Mouse (Mus musculus) C2C12 (cell line): ENCODE measurements around the gene Tmem121b. TPM values are rescaled to one million over a fixed set of nuclear protein-coding genes. Genes with fewer than 3 reads are reported as not detected.

Experiments
- H3K27me3 ChIP-seq: one replicate; pipeline ENCODE4 v1.6.1; 2011; ENCODE audit not compliant: control insufficient read depth, insufficient read depth, insufficient read length
- H3K36me3 ChIP-seq: one replicate; pipeline ENCODE4 v1.6.1; 2011; ENCODE audit not compliant: control insufficient read depth, insufficient read depth
- H3K4me3 ChIP-seq: one replicate; pipeline ENCODE4 v1.5.1; 2011; ENCODE audit warnings: mild to moderate bottlenecking, control low read depth; ENCODE audit not compliant: poor library complexity, insufficient read depth, severe bottlenecking
- H3K79me2 ChIP-seq: one replicate; pipeline ENCODE4 v1.6.1; 2011; ENCODE audit not compliant: control insufficient read depth, insufficient read depth
- H3K79me3 ChIP-seq: one replicate; pipeline ENCODE4 v1.6.1; 2011; ENCODE audit warnings: low read depth, control low read depth
- H3ac ChIP-seq: one replicate; pipeline ENCODE3; 2011; ENCODE audit warnings: low read depth; ENCODE audit not compliant: control insufficient read depth, insufficient read length
- CEBPB ChIP-seq: IDR thresholded peaks from one replicate; pipeline ENCODE4 v1.6.1; 2011; ENCODE audit warnings: low read depth, mild to moderate bottlenecking, control low read depth, moderate library complexity
- CTCF ChIP-seq: IDR thresholded peaks from one replicate; pipeline ENCODE4 v1.5.1; 2011; ENCODE audit not compliant: control insufficient read depth, insufficient read depth, insufficient read length
- FOSL1 ChIP-seq: IDR thresholded peaks from one replicate; pipeline ENCODE4 v1.8.0; 2011; ENCODE audit warnings: mild to moderate bottlenecking, low read length; ENCODE audit not compliant: poor library complexity, insufficient read depth, severe bottlenecking
- MAX ChIP-seq: IDR thresholded peaks from one replicate; pipeline ENCODE4 v1.6.1; 2011; ENCODE audit warnings: mild to moderate bottlenecking, control low read depth
- MYOD1 ChIP-seq: IDR thresholded peaks from one replicate; pipeline ENCODE4 v1.6.1; 2011; ENCODE audit warnings: low read depth; ENCODE audit not compliant: control insufficient read depth, insufficient read length
- MYOG ChIP-seq: IDR thresholded peaks from one replicate; pipeline ENCODE4 v1.6.1; 2011; ENCODE audit not compliant: control insufficient read depth, insufficient read length; ENCODE audit errors: extremely low read depth
- USF1 ChIP-seq: IDR thresholded peaks from one replicate; pipeline ENCODE4 v1.6.1; 2011; ENCODE audit warnings: low read depth, mild to moderate bottlenecking, control low read depth, moderate library complexity
- polyA plus RNA-seq: library from polyadenylated mRNA; unstranded; fragments of >200 nt; fragmentation: generic; extraction: Trizol; gene quantifications from one replicate; pipeline ENCODE4 v1.2.1, GENCODE M21; 2012; ENCODE audit warnings: missing spikeins

Gene Tmem121b
- polyA plus RNA-seq, 1 experiment = 0.02 TPM

DNA sequence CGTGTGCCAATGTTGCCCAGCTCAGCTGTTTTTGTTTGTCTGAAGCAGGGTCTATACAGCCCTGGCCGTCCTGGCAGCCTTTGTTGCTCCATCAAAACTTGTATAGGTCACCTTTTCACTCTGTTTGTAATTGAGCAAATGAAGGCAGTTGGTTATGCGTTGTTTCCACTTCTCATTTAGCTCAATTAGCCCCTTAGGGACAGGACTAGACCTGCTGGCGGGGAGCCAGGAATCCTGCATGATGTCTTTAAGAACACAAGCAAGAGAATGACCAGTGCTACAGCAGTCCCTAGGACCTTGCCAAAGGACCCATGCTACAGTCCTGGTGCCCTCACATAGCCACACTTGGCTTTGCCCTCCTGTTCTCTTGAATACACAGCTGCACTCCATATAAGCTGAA is 11.9 kb upstream of the Tmem121b start:
- TF ChIP-seq MYOD1 (no peak), CEBPB (no peak)
- Histone ChIP-seq H3K27me3 (no peaks in the 10 kb centered on the region), H3K36me3 (no peaks in the 10 kb centered on the region), H3K79me2 (no peaks in the 10 kb centered on the region), H3K79me3 (no peaks in the 10 kb centered on the region), H3K4me3 (no peak overlapping the region), H3ac (no peak overlapping the region)

DNA sequence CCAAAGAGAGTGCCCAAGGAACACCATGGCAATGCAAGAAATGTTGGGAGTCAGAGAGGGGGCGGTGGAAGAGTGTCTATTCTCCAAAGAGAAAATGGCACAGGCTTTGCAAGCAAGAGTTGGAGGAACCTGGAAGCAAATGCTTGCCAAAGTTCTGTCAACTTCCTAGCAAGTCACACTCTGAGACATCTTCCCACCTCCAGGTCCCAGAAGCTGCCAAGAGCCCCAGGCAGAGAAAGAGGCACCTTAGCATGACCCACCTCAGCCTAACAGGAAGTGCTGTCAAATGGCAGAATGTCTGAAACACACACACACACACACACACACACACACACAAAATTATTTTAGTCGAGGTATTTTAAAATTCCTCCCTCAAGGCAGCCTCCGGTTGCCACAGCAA is 10.4 kb upstream of the Tmem121b start:
- no peaks in the 10 kb centered on the region for H3K36me3 ChIP-seq
- H3ac ChIP-seq = no peak overlapping the region
- H3K79me3 ChIP-seq = no peaks in the 10 kb centered on the region
- H3K27me3 ChIP-seq = no peaks in the 10 kb centered on the region
- H3K79me2 ChIP-seq = no peaks in the 10 kb centered on the region
- H3K4me3 ChIP-seq = no peak overlapping the region
- TF ChIP-seq MYOD1 (no peak), MAX (no peak), CEBPB (no peak), MYOG (no peak), USF1 (no peak), FOSL1 (no peak), CTCF (no peak)

DNA sequence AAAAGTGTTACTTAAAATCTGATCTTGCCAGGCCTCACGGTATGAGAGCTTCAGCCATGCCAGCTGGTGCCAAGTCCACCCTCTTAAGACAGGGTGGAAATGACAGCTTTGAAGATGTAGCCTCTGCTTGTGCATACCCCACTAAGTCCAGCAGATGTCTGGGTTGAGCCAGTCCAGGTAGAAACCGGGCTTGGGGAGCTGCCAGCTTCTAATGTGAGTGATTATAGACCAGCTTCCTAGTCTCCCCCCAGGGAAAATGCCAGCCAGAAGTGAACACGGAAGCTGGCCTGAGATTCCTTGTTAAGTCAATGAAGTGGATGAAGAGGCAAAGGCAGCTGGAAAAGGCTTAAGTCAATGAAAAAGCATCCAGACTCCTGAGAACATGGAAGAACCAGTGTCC is 2.9 kb upstream of the Tmem121b start:
- no peak overlapping the region for H3ac ChIP-seq
- H3K79me2 ChIP-seq = no peaks in the 10 kb centered on the region
- no peak for TF ChIP-seq USF1
- TF ChIP-seq MYOG = no peak
- TF ChIP-seq MYOD1 = no peak
- TF ChIP-seq MAX = no peak
- no peak for TF ChIP-seq CTCF
- no peak for TF ChIP-seq CEBPB
- no peak for TF ChIP-seq FOSL1
- no peaks in the 10 kb centered on the region for H3K79me3 ChIP-seq
- H3K36me3 ChIP-seq = no peaks in the 10 kb centered on the region
- no peak overlapping the region for H3K4me3 ChIP-seq
- peaks cover 22% of the 10 kb centered on the region for H3K27me3 ChIP-seq

DNA sequence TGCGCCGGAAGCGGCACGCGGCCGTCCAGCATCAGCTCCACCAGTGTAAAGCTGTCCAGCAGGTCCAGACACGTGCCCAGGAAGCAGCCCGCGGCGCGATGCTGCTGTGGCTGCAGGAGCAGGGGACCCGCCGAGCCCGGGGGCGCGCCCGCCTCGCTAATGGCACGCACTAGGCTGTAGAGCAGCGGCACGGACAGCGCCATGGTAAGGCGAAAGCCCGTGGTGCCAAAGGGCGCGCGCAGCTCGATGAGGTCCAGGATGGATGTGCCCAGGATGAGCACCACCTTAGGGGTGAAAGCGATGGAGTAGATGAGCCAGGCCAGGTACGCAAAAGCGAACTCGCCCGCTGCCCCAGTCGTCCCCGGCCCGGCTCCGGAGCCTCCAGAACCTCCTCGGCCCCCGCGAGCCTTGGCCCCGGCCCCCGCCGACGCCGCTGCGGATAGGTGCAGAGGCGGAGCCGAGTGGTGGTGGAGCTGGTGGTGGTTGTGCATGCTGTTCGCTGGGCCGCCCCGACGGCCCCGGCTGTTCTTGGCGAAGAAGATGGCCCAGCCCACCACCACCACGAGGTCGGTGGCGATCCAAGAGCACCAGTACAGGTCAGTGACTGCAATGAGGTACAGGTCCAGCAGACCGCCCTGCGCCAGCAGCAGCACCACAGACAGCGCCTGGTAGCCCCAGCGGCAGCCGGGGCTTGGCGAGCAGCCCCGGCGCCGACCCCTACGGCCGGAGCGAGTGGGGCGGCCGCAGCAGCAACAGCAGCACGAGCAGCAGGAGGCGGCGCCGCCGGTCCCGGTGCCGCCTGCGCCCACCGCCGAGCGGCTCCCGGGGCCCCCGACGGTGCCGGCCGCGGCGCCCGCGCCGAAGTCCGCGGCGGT is 871 bp downstream of the Tmem121b start:
- TF ChIP-seq MYOG (no peak), MAX (no peak), FOSL1 (no peak), CTCF (no peak)
- H3K27me3 ChIP-seq = peaks cover 22% of the 10 kb centered on the region
- H3K4me3 ChIP-seq = no peak overlapping the region

DNA sequence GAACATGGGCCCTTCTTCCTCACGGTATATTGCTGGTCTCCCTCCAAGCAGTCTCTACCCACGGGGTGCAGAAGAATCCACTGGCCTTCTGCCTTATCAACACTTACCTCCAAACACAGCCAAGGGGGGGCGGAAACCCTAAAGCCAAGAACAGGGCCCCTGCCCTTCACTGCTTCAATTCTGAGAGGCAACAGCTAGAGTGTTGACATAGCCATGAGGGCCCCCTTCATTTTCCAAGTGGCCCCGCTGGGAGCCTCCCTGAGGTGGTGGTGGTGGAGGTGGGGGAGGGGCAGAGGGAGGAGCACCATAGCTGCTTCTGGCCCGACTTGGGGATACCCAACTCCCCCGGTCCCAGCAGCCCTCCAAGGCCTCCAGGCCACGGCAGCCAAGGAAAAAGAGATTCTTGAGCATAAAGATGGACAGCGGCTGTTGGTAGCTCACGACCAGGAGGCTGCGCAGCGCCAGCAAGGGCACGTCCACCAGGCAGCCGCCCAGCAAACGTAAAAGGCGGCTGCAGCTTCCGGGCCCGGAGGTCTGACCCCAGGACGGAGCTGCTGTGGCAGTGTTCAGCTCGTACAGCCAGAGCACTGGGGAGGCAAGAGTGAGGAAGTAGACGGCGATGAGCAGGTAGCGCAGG is 1.6 kb downstream of the Tmem121b start:
- H3K27me3 ChIP-seq = peaks cover 22% of the 10 kb centered on the region
- no peaks in the 10 kb centered on the region for H3K79me2 ChIP-seq
- H3K36me3 ChIP-seq = no peaks in the 10 kb centered on the region
- H3K4me3 ChIP-seq = no peak overlapping the region
- H3K79me3 ChIP-seq = no peaks in the 10 kb centered on the region
- TF ChIP-seq FOSL1 = no peak
- H3ac ChIP-seq = no peak overlapping the region

More for the DNA sequence above, 871 bp downstream of the Tmem121b start:
- H3K79me2 ChIP-seq = no peaks in the 10 kb centered on the region
- no peak overlapping the region for H3ac ChIP-seq
- no peaks in the 10 kb centered on the region for H3K79me3 ChIP-seq
- H3K36me3 ChIP-seq = no peaks in the 10 kb centered on the region

DNA sequence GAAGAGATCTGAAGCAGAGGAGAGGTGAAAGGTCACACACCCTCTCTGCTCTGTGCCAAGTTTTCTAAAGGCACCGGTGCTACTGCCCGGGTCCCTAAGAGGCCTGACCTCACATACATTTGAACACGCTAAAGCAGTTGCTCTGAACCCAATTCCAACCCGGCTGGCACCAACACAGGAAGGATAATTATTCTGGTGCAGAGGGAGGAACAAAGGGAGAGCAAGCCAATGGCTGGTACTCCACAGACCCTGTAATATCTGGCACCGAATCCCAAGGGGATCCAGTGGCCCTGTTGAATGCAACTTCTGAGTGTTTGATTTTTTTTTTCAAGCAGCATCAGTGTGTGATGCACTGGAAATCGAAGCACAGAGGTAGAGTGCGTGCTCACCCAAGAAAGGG is 2.5 kb downstream of the Tmem121b start:
- TF ChIP-seq CEBPB (no peak), MYOG (no peak), USF1 (no peak), CTCF (no peak), MAX (no peak), FOSL1 (no peak), MYOD1 (no peak)
- no peaks in the 10 kb centered on the region for H3K79me3 ChIP-seq
- no peak overlapping the region for H3K4me3 ChIP-seq
- no peaks in the 10 kb centered on the region for H3K79me2 ChIP-seq
- H3K36me3 ChIP-seq = no peaks in the 10 kb centered on the region
- no peak overlapping the region for H3ac ChIP-seq
- peaks cover 22% of the 10 kb centered on the region for H3K27me3 ChIP-seq
